Mouse (Mus musculus): ENCODE data around the gene Odf3l1. TPM values are rescaled to one million over a fixed set of nuclear protein-coding genes. Genes with fewer than 3 reads are reported as not detected.

Gene Odf3l1
- total RNA-seq, 1 experiment from 2014 or later: not detected

DNA sequence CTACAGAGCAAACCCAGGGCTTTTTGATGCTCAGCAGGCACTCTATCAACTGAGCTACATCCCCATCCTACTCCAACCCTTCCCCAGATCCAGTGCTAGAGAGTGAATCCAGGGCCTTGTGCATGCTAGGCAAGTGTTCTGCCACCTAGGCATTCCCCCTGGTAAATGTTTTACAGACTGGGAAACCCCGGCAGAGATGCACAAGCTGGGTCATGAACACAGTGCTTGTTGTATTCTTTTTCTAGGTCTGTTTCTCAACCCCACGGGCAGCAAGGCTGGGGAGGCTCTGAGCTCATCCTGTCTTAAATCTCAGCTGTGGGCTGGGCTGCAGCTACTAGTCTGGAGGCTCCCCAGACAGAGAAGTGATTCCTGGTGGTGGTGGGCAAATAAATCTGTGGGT, 1.6 kb downstream of the Odf3l1 start:
- no peak for ATAC-seq (replicated peaks in 1 of 2; ENCODE audit: insufficient read depth in 1 of 2, low FRiP score in 2 of 2, low TSS enrichment in 1 of 2, low read depth in 1 of 2, poor library complexity in 2 of 2, severe bottlenecking in 2 of 2)

DNA sequence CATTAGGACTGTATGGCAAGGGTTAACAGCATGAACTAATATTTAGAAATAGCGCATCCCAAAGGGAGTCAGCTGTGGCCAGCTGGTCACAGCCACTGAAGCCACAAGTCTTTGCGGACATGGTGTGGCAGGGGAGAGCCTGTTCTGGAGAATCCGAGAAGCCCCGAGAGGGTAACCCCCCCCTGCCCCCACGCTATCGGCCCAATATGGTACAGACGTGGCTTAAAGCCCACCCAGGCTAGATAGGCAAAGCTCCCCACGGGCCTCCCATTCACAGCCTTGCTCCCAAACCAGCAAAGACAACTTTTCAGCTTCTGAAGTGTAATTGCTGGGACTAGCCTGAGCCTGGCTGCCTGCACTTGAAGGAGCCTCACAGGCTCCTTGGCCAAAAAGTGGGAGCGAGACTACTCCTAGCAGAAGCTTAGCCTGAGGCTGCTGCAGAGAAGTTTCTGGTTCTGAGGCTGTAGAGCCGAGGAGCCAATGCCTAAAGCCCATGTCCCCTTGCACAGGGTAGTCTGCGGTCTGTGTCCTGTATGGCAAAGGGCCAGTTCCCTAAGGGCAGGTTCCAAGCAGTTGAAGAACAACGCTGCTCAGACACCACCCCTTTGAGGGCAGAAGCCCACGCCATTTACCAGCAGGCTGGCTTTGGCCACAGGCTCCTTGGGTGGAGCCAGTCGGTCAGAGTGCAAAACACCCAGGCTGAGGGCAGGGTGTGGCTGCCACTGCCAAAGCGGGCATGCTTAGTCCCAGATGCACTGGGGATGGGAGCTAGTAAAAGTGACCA, 3.8 kb downstream of the Odf3l1 start:
- no peak for ATAC-seq (replicated peaks in 1 of 2; ENCODE audit: insufficient read depth in 1 of 2, low FRiP score in 2 of 2, low TSS enrichment in 1 of 2, low read depth in 1 of 2, poor library complexity in 2 of 2, severe bottlenecking in 2 of 2)

DNA sequence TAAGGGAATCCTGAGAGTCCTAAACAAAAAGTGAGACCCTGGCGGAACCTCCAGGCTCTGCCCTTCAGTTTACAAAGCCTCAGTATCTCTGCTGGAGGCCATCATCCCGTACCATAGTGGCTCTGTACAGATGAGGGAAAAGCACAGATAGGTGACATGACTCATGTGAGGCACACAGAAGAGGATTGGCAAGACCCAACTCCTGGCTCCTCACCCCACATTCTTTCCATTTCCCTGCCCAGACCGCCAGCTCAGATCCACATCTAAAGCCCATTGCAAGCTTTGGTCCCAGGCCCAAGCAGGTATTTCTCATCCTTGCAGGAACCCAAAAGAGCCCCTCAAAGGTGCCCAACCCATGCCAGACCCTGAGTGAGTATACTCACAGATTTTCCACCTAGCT, 4.4 kb downstream of the Odf3l1 start:
- ATAC-seq (replicated peaks in 1 of 2; ENCODE audit: insufficient read depth in 1 of 2, low FRiP score in 2 of 2, low TSS enrichment in 1 of 2, low read depth in 1 of 2, poor library complexity in 2 of 2, severe bottlenecking in 2 of 2): no peak

DNA sequence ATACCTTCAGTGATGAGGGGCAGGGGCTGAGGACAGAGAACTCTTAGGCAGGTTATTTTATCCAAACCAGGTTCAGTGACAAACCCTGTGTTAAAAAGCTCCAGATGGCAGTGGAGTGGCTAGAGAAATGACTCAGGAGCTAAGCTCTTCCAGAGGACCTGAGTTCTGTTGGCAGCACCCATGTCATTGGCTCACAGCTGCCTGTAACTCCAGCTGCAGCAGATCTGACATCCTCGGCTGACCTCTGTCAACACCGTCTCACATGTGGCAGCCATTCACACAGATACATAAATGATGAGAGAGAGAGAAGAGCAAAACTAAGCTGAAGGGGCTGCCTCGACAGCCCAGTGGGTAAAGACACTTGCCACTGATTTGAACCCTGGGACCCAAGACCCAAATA, 7.0 kb downstream of the Odf3l1 start:
- no peak for ATAC-seq (replicated peaks in 1 of 2; ENCODE audit: insufficient read depth in 1 of 2, low FRiP score in 2 of 2, low TSS enrichment in 1 of 2, low read depth in 1 of 2, poor library complexity in 2 of 2, severe bottlenecking in 2 of 2)

DNA sequence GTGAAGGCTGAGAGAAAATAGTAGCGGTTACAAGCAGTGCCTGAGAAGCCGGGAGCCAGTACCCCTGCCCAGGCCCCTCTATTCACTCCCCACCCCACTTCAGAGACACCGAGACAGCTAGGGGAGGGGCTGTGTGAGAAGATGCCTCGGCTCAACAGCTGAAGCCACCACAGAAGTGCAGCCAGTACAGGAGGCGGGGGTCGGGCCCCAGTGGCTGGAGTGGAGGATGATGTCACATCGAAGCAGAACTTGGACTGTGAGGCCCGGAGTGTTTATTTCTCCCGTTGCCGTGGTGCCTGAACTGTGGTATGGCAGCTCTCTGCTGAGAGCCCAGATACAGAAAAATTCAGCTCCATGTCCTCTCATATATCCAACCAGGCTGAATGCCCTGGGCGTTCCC, 12.7 kb downstream of the Odf3l1 start:
- no peak for ATAC-seq (replicated peaks in 1 of 2; ENCODE audit: insufficient read depth in 1 of 2, low FRiP score in 2 of 2, low TSS enrichment in 1 of 2, low read depth in 1 of 2, poor library complexity in 2 of 2, severe bottlenecking in 2 of 2)

DNA sequence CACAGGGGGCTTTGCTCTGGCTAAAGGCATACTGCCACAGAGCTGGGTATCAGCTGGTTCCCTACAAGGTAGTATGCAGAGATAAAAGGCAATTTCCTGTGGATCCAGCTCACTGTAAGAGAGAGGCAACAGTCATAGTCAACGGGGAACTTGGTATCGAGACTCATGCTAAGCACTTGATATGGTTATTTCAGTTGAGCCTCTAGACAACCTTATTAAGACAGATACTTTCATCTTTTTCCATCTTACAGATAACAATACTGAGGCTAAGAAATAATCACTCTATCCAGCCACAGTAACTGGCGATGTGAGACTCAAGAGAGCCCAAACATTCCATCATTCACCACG, 13.6 kb downstream of the Odf3l1 start:
- ATAC-seq (replicated peaks in 1 of 2; ENCODE audit: insufficient read depth in 1 of 2, low FRiP score in 2 of 2, low TSS enrichment in 1 of 2, low read depth in 1 of 2, poor library complexity in 2 of 2, severe bottlenecking in 2 of 2): no peak

DNA sequence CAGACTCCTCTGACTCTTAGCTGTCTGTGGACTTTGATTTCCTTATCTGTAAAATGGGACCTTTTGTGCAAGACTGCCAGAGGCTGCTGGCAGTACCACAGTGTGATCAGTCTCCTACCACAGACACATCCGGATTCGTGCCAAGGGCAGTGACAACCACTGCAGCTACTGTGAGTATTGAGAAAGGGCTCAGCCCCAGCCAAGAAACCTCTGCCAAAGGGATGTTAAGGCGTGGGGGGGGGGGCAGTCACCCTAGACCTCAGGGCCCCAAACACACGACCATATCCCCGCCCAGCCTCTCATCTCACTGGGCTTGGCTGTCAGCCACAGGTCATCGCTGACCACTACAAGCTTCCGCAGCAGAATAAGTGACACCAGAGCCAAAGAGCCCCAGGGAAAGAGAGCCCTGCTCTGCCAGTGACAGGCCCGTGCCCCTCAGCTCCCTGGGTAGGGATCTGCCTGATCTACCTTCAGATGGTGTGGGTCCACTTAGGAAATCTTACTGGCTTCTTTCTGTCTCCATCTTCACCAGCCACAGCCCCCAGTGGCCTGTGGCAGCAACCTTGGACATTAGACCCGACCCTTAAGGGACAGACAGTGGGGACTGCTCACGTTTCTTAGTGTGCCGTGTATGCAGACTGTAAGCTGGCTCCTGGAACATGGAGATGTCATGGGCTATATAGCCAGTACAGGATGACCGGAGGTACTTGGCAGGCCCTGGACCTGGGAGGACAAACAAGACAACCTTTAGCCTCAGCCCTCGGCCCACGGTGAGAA, 14.2 kb downstream of the Odf3l1 start:
- no peak for ATAC-seq (replicated peaks in 1 of 2; ENCODE audit: insufficient read depth in 1 of 2, low FRiP score in 2 of 2, low TSS enrichment in 1 of 2, low read depth in 1 of 2, poor library complexity in 2 of 2, severe bottlenecking in 2 of 2)

DNA sequence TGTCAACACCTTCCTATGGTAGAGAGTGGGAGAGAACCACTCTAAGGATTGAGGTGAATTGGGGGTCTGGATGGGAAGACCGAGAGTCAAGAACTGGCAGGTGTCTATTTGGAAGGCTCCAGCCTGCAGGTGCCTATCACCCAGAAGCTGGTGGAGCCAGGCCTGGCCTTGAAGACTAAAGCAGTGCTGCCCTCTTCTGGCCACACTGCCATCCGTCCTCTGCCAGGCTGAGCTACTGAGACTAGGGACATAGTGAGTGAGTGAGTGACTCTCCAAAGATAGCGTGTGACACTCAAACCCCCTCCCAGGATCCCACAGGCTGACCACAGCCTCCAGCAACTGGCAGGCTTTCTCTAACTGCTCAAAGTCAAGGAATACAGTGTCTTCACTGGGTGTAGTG, 17.0 kb downstream of the Odf3l1 start:
- peak; percentile 66 to 67; a peak in 2 of 4 replicates for ATAC-seq (replicated peaks in 1 of 2; ENCODE audit: insufficient read depth in 1 of 2, low FRiP score in 2 of 2, low TSS enrichment in 1 of 2, low read depth in 1 of 2, poor library complexity in 2 of 2, severe bottlenecking in 2 of 2)

DNA sequence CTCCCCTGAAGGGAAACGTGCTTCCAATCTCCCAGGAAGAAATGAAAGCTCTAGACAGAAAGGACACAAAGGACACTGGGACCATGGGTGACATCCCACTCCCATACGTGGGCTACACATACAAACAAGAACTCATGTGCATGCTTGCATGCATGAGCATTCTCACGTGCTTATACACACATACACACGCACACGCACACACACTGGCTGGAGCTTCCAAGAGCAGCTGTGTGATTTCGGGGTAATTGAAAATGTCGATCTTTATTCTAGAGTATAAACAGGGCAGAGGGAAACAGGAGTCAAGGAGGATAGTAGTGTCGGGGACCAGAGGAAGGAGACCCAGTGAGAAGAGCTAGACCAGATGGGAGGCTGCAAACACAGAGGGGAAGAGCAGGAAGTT, 19.8 kb downstream of the Odf3l1 start:
- no peak for ATAC-seq (replicated peaks in 1 of 2; ENCODE audit: insufficient read depth in 1 of 2, low FRiP score in 2 of 2, low TSS enrichment in 1 of 2, low read depth in 1 of 2, poor library complexity in 2 of 2, severe bottlenecking in 2 of 2)

DNA sequence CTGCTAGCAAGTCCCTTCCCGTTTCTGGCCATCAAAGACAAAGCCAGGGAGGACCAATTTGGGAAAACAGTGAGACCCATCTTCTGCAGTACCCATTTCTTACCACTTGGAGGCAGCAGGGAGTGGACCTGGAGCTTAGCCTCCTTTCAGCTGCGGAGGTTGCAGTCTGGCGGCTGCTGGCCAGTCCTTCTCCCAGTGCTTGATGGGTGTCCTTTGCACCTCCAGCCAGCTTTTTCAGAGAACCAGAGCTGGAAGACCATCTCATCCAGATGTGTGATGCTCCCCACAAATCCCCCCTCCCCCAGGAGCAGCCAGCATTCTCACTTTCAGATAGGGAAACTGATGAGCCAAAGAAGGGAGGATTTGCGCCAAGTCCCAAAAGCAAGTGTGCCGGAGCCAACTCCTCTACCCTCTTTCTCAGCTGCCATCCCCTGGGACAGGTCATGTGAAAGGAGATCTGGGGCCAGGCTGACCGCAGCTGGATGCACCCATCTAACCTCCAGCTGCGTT, 20.7 kb downstream of the Odf3l1 start:
- ATAC-seq (replicated peaks in 1 of 2; ENCODE audit: insufficient read depth in 1 of 2, low FRiP score in 2 of 2, low TSS enrichment in 1 of 2, low read depth in 1 of 2, poor library complexity in 2 of 2, severe bottlenecking in 2 of 2): peak; percentile 32 to 60; a peak in 2 of 4 replicates

DNA sequence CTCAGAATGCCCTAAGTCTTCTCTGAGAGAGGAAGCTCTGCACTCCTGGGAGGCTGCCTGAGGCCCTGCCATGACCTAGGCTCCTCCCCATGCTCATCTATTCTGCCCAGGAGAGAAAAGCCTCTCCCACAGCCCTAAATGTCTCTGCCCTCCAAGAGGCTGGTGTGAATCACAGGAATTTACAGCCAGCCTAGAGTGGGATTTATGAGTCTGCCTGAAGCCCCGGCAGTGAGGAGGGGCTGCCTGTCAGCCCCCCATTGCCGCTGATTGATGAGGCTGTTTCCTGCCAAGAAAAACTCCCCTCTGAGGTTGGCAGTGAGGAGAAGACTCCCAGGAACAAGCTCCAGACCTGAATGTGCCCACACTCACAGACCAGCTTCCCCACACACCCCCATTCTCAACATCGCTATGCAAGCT, 22.2 kb downstream of the Odf3l1 start:
- ATAC-seq (replicated peaks in 1 of 2; ENCODE audit: insufficient read depth in 1 of 2, low FRiP score in 2 of 2, low TSS enrichment in 1 of 2, low read depth in 1 of 2, poor library complexity in 2 of 2, severe bottlenecking in 2 of 2): no peak

DNA sequence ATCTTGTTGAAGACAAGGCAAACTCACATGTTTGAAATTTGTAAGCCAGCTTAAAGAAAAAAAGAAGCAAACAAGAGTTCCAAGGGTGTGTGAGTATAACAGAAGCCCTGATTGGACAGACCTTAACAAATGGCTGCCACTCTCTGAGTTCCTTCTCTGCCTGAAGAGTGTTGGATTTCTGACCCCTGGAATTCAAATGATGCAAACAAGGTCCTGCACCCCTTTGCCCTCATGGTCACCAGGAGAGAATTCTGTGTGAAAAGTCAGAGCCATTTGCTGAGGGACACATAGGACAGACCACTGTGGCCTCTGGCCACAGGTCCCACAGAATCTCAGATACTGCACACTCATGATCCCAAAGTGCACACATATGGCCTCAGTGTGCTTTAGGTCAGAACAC, 22.6 kb downstream of the Odf3l1 start:
- ATAC-seq (replicated peaks in 1 of 2; ENCODE audit: insufficient read depth in 1 of 2, low FRiP score in 2 of 2, low TSS enrichment in 1 of 2, low read depth in 1 of 2, poor library complexity in 2 of 2, severe bottlenecking in 2 of 2): no peak

DNA sequence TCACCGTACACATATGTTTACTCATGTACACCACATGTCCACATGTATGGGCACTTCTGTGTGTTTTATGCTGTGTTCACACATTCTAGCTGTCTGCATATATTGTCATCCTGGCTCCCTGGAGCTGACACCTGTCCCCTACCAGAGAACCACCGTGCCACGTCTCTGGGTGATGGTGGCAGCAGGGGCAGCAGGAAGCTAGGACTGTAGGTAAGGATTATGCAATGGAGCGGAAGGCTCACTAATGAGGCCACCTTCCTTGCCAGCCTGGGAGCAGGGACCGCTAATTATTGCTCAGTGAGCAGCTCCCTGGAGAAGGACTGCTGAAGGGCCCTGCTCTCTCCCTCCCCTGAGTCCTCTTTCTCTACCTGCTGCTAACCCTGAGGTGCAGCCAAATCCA, 23.8 kb downstream of the Odf3l1 start:
- ATAC-seq (replicated peaks in 1 of 2; ENCODE audit: insufficient read depth in 1 of 2, low FRiP score in 2 of 2, low TSS enrichment in 1 of 2, low read depth in 1 of 2, poor library complexity in 2 of 2, severe bottlenecking in 2 of 2): no peak

DNA sequence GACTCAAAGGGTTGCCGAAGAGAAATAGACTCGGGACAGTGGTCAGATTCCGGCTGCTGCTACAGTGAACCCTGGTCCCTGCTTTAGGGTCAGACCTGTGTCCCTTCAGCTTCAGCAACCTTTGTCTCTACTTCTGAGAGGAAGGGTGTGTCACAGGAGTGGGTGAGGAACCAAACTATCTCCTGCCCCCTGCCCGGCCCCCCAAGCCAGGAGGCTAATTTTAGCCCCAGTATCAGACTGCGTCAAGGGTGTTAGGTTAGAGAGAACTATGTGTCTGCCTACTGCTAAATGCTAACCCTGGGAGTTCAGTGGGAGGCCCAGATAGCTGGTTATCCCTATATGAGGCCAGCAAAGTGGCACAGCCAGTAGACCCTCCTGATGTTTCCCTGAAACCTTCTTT, 29.3 kb downstream of the Odf3l1 start:
- ATAC-seq (replicated peaks in 1 of 2; ENCODE audit: insufficient read depth in 1 of 2, low FRiP score in 2 of 2, low TSS enrichment in 1 of 2, low read depth in 1 of 2, poor library complexity in 2 of 2, severe bottlenecking in 2 of 2): no peak

DNA sequence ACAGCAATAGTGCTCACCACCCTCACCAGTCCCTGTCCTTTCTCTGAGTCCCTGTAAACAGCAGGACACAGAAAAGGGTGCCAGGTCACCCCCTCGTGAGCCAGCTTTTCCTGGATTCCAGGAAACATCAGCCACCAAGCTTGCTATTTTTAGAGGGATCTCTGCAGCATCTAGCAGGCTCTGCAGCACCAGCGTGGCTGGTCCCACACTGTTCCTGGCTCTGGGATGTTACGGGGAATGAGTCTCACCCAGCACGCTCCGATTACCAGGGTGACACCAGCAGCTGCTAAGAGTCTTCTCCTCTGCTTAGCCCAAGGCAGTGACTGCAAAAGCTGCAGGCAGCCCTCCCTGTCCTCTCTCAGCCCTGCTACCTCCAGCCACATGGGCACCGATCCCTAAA, 31.6 kb downstream of the Odf3l1 start:
- no peak for ATAC-seq (replicated peaks in 1 of 2; ENCODE audit: insufficient read depth in 1 of 2, low FRiP score in 2 of 2, low TSS enrichment in 1 of 2, low read depth in 1 of 2, poor library complexity in 2 of 2, severe bottlenecking in 2 of 2)

DNA sequence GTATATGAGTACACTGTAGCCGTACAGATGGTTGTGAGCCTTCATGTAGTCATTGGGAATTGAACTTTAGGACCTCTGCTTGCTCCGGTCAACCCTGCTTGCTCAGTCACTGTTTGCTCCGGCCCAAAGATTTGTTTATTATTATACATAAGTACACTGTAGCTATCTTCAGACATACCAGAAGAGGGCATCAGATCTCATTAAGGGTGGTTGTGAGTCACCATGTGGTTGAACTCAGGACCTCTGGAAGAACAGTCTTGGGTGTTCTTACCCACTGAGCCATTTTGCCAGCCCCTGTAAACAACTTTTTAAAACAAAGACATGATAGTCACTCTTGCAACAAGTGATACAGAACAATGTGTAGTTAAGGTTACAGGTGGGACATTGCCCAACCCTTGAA, 32.6 kb downstream of the Odf3l1 start:
- ATAC-seq (replicated peaks in 1 of 2; ENCODE audit: insufficient read depth in 1 of 2, low FRiP score in 2 of 2, low TSS enrichment in 1 of 2, low read depth in 1 of 2, poor library complexity in 2 of 2, severe bottlenecking in 2 of 2): no peak

DNA sequence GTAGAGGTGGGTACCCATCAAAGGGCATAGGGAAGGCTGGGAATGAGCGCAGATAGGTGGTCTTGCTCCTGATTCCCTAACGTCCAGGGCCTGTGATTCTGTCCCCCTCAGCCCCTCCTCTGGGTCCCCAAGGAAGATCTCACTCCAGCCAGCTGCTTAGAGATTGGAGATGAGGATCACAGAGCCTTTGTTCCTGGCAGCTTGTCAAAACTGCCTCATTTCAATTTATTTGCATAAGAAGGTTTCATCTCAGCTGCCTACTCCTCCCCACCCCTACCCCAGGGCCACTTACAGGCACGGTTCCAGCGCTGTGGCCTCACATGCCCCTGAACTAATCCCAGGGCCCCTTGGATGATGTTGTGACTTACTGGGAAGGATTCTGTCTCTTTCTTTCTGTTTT, 34.3 kb downstream of the Odf3l1 start:
- no peak for ATAC-seq (replicated peaks in 1 of 2; ENCODE audit: insufficient read depth in 1 of 2, low FRiP score in 2 of 2, low TSS enrichment in 1 of 2, low read depth in 1 of 2, poor library complexity in 2 of 2, severe bottlenecking in 2 of 2)

DNA sequence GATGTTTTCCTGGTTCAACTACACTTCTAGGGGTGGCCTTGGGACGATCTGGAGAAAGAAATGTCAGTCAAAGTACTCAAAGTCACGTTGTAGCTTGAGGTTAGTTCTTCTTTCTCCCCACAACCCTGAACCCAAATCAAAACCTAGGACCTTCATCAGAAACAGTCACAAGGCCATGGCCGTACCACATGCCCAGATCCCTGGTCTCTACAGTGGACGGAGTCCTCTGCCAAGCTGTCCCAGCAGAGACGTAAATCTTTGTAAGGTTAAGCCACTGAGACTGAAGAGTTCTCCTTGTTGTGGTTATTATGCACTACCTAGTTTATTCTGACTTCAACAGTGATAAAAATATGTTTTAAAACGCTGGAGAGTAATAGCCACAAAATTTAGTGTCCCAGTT, 35.6 kb downstream of the Odf3l1 start:
- ATAC-seq (replicated peaks in 1 of 2; ENCODE audit: insufficient read depth in 1 of 2, low FRiP score in 2 of 2, low TSS enrichment in 1 of 2, low read depth in 1 of 2, poor library complexity in 2 of 2, severe bottlenecking in 2 of 2): no peak

DNA sequence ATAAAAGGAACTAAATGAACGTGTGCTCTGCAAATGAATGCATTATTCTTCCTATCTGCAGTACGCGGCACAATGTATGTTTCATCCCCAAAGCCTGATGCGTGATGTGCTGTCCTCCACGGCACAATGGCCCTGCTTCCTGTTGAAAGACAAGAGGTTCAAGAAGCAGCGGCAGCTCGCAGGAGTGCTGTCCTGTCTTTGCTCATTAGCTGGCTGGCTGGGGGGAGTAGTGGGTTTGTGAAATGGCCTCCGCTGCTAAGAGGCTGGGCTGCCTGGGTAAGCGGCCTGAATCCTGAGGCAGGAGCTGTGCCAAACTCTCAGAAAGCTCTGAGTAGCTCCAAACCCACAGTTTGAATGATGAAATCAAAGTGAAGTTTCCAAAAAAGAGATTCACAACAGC, 36.3 kb downstream of the Odf3l1 start:
- no peak for ATAC-seq (replicated peaks in 1 of 2; ENCODE audit: insufficient read depth in 1 of 2, low FRiP score in 2 of 2, low TSS enrichment in 1 of 2, low read depth in 1 of 2, poor library complexity in 2 of 2, severe bottlenecking in 2 of 2)
